Mouse (Mus musculus): ENCODE data around the gene Gm10197. TPM values are rescaled to one million over a fixed set of nuclear protein-coding genes. Genes with fewer than 3 reads are reported as not detected.
"Not testable (repeated sequence)": the region's sequence is repeated elsewhere in the genome, so short reads cannot be mapped to it uniquely, and the experiment has no call there.

The Gm10197 gene
- polyA plus RNA-seq, 1 experiment from 2014 or later: not detected

GRCm38 (mm10) chr19:53404837-53405356 lies 33.3 kb upstream of the Gm10197 start:
- Histone ChIP-seq H3K27ac (no peak overlapping the region), H3K4me2 (no peak overlapping the region), H3K9me3 (replicated peaks) (no peaks in the 10 kb centered on the region; the same call in 1 of the 2 replicates), H3K27me3 (no peaks in the 10 kb centered on the region), H3K9ac (no peak overlapping the region), H3K36me3 (ENCODE audit: poor library complexity, severe bottlenecking) (no peaks in the 10 kb centered on the region), H3K4me1 (0 out of 2 replicates have a peak, but pooled peaks cover under 1% of the 10 kb centered on the region), H3K4me3 (no peak overlapping the region)
- 81% methylated on average over 18 of the region's 18 CpGs for WGBS
- ATAC-seq: no peak

GRCm38 (mm10) chr19:53404219-53404836 lies 32.8 kb upstream of the Gm10197 start:
- Histone ChIP-seq H3K9me3 (replicated peaks) (no peaks in the 10 kb centered on the region; the same call in 1 of the 2 replicates), H3K4me3 (no peak overlapping the region), H3K36me3 (ENCODE audit: poor library complexity, severe bottlenecking) (no peaks in the 10 kb centered on the region), H3K9ac (no peak overlapping the region), H3K27me3 (no peaks in the 10 kb centered on the region), H3K4me2 (no peak overlapping the region), H3K4me1 (no peaks in the 10 kb centered on the region), H3K27ac (no peak overlapping the region)
- ATAC-seq: no peak
- 94% methylated on average over 10 of the region's 10 CpGs for WGBS

GRCm38 (mm10) chr19:53402741-53403432 lies 31.3 kb upstream of the Gm10197 start:
- WGBS: 57% methylated on average over 12 of the region's 12 CpGs
- H3K9ac ChIP-seq: no peak overlapping the region
- no peak overlapping the region for H3K27ac ChIP-seq
- no peak overlapping the region for H3K4me2 ChIP-seq
- H3K4me1 ChIP-seq: no peaks in the 10 kb centered on the region
- H3K9me3 ChIP-seq (replicated peaks): no peaks in the 10 kb centered on the region; the same call in 1 of the 2 replicates
- H3K27me3 ChIP-seq: no peaks in the 10 kb centered on the region
- ATAC-seq: no peak
- no peak overlapping the region for H3K4me3 ChIP-seq
- no peaks in the 10 kb centered on the region for H3K36me3 ChIP-seq (ENCODE audit: poor library complexity, severe bottlenecking)

- Histone ChIP-seq H3K4me1 (no peaks in the 10 kb centered on the region), H3K4me3 (no peak overlapping the region), H3K36me3 (ENCODE audit: poor library complexity, severe bottlenecking) (no peaks in the 10 kb centered on the region), H3K27ac (no peak overlapping the region), H3K4me2 (no peak overlapping the region), H3K27me3 (no peaks in the 10 kb centered on the region), H3K9me3 (replicated peaks) (no peaks in the 10 kb centered on the region; the same call in 1 of the 2 replicates), H3K9ac (no peak overlapping the region)
- WGBS: 88% methylated on average over 16 of the region's 16 CpGs
- ATAC-seq: no peak
These were observed 29.0 kb upstream of the Gm10197 start for GRCm38 (mm10) chr19:53400332-53401110.

GRCm38 (mm10) chr19:53399213-53399612 lies 27.6 kb upstream of the Gm10197 start:
- Histone ChIP-seq H3K9ac (no peak overlapping the region), H3K4me3 (no peak overlapping the region), H3K9me3 (replicated peaks) (no peaks in the 10 kb centered on the region), H3K4me1 (0 out of 2 replicates have a peak, but pooled peaks cover 3% of the 10 kb centered on the region), H3K27me3 (no peaks in the 10 kb centered on the region), H3K27ac (no peak overlapping the region), H3K36me3 (ENCODE audit: poor library complexity, severe bottlenecking) (no peaks in the 10 kb centered on the region), H3K4me2 (no peak overlapping the region)
- ATAC-seq: no peak
- WGBS: 95% methylated on average over 4 of the region's 4 CpGs

GRCm38 (mm10) chr19:53397451-53398233 lies 26.1 kb upstream of the Gm10197 start:
- 0 out of 2 replicates have a peak, but pooled peaks cover 3% of the 10 kb centered on the region for H3K4me1 ChIP-seq
- no peak for ATAC-seq
- WGBS: 90% methylated on average over 12 of the region's 12 CpGs

GRCm38 (mm10) chr19:53395805-53396204 lies 24.2 kb upstream of the Gm10197 start:
- H3K36me3 ChIP-seq (ENCODE audit: poor library complexity, severe bottlenecking); H3K9me3 ChIP-seq (replicated peaks); ATAC-seq; H3K4me3 ChIP-seq; H3K27ac ChIP-seq; H3K4me2 ChIP-seq; H3K9ac ChIP-seq; H3K27me3 ChIP-seq: not testable (repeated sequence)
- H3K4me1 ChIP-seq: peaks cover 14% of the 10 kb centered on the region
- WGBS: 59% methylated on average over 5 of the region's 5 CpGs

More at GRCm38 (mm10) chr19:53397451-53398233, 26.1 kb upstream of the Gm10197 start:
- H3K27me3 ChIP-seq: no peaks in the 10 kb centered on the region
- H3K9ac ChIP-seq: no peak overlapping the region
- H3K4me2 ChIP-seq: no peak overlapping the region
- no peak overlapping the region for H3K4me3 ChIP-seq
- no peak overlapping the region for H3K27ac ChIP-seq
- no peaks in the 10 kb centered on the region for H3K9me3 ChIP-seq (replicated peaks)
- H3K36me3 ChIP-seq (ENCODE audit: poor library complexity, severe bottlenecking): no peaks in the 10 kb centered on the region

GRCm38 (mm10) chr19:53394956-53395355 lies 23.4 kb upstream of the Gm10197 start:
- H3K4me2 ChIP-seq; H3K27me3 ChIP-seq; ATAC-seq; H3K4me3 ChIP-seq; H3K9me3 ChIP-seq (replicated peaks); H3K27ac ChIP-seq; H3K9ac ChIP-seq; H3K36me3 ChIP-seq (ENCODE audit: poor library complexity, severe bottlenecking): not testable (repeated sequence)
- 77% methylated on average over 3 of the region's 3 CpGs for WGBS
- H3K4me1 ChIP-seq: peaks cover 14% of the 10 kb centered on the region

- Histone ChIP-seq H3K9me3 (replicated peaks) (no peaks in the 10 kb centered on the region), H3K36me3 (ENCODE audit: poor library complexity, severe bottlenecking) (no peaks in the 10 kb centered on the region), H3K4me1 (peaks cover 17% of the 10 kb centered on the region), H3K9ac (no peak overlapping the region), H3K27me3 (no peaks in the 10 kb centered on the region), H3K4me2 (no peak overlapping the region), H3K27ac (no peak overlapping the region), H3K4me3 (no peak overlapping the region)
- ATAC-seq: no peak
- WGBS: 19% methylated on average over 7 of the region's 7 CpGs
These were observed 23.0 kb upstream of the Gm10197 start for GRCm38 (mm10) chr19:53394552-53394951.

GRCm38 (mm10) chr19:53393646-53394045 lies 22.1 kb upstream of the Gm10197 start:
- H3K4me1 ChIP-seq: peaks cover 24% of the 10 kb centered on the region
- H3K4me2 ChIP-seq: no peak overlapping the region
- no peak overlapping the region for H3K4me3 ChIP-seq
- no peak overlapping the region for H3K9ac ChIP-seq
- no peaks in the 10 kb centered on the region for H3K9me3 ChIP-seq (replicated peaks)
- no peak overlapping the region for H3K27ac ChIP-seq
- H3K36me3 ChIP-seq (ENCODE audit: poor library complexity, severe bottlenecking): peaks cover 3% of the 10 kb centered on the region; the same call in 1 of the 2 replicates
- no peaks in the 10 kb centered on the region for H3K27me3 ChIP-seq
- ATAC-seq: no peak

- Histone ChIP-seq H3K36me3 (ENCODE audit: poor library complexity, severe bottlenecking) (peaks cover 11% of the 10 kb centered on the region), H3K4me2 (no peak overlapping the region), H3K27ac (no peak overlapping the region), H3K9ac (no peak overlapping the region), H3K27me3 (no peaks in the 10 kb centered on the region), H3K4me3 (no peak overlapping the region), H3K9me3 (replicated peaks) (no peaks in the 10 kb centered on the region), H3K4me1 (peaks cover 29% of the 10 kb centered on the region)
- WGBS: 68% methylated on average over 8 of the region's 8 CpGs
- ATAC-seq: no peak
These were observed 21.3 kb upstream of the Gm10197 start for GRCm38 (mm10) chr19:53392781-53393343.

Measured in forebrain, embryonic 13.5 days (tissue).